Mouse (Mus musculus) forebrain, embryonic 12.5 days (tissue): ENCODE data around the gene Elfn1. TPM values are rescaled to one million over a fixed set of nuclear protein-coding genes. Genes with fewer than 3 reads are reported as not detected.

Experiments used
- ATAC-seq: fragments of 200-750 bp; cut with Nextera tagmentation; 2 replicates; pipeline ENCODE4 v1.8.0; 2017; ENCODE audit warnings: moderate TSS enrichment; ENCODE audit not compliant: low FRiP score
- H3K27ac ChIP-seq: fragments of 300-500 bp; sonication (generic); 2 replicates; pipeline ENCODE4 v1.5.1; 2016; ENCODE audit warnings: mild to moderate bottlenecking
- H3K27me3 ChIP-seq: fragments of 300-500 bp; sonication (generic); 2 replicates; pipeline ENCODE4 v1.6.1; 2016; ENCODE audit warnings: mild to moderate bottlenecking
- H3K36me3 ChIP-seq: fragments of 300-500 bp; sonication (generic); replicated peaks from 2 replicates; pipeline ENCODE4 v1.6.1; 2016; ENCODE audit warnings: mild to moderate bottlenecking
- H3K4me1 ChIP-seq: fragments of 300-500 bp; sonication (generic); 2 replicates; pipeline ENCODE4 v1.6.1; 2016
- H3K4me2 ChIP-seq: fragments of 300-500 bp; sonication (generic); 2 replicates; pipeline ENCODE4 v1.6.1; 2016; ENCODE audit warnings: mild to moderate bottlenecking, moderate library complexity
- H3K4me3 ChIP-seq: fragments of 300-500 bp; sonication (generic); replicated peaks from 2 replicates; pipeline ENCODE4 v1.5.1; 2016; ENCODE audit warnings: mild to moderate bottlenecking
- H3K9ac ChIP-seq: fragments of 300-500 bp; sonication (generic); 2 replicates; pipeline ENCODE4 v1.6.1; 2016; ENCODE audit warnings: mild to moderate bottlenecking
- H3K9me3 ChIP-seq: fragments of 300-500 bp; sonication (generic); 2 replicates; pipeline ENCODE4 v1.6.1; 2016
- WGBS: fragments of 180-500 bp; shearing (Covaris S2); methylation state at CpG from one replicate; pipeline ENCODE4 v1.1.7; 2016; 5-methylcytosine and 5-hydroxymethylcytosine counted together
- polyA plus RNA-seq: library from polyadenylated mRNA; unstranded; fragments of >200 nt; fragmentation: Nextera tagmentation; extraction: Ambion mirVana; gene quantifications from 2 replicates; pipeline ENCODE4 v1.2.1, GENCODE M21; 2016

The Elfn1 gene
- polyA plus RNA-seq, 1 experiment from 2014 or later: 0.88 TPM

- Histone ChIP-seq H3K27ac (no peak overlapping the region), H3K9ac (no peak overlapping the region), H3K36me3 (no peaks in the 10 kb centered on the region), H3K4me2 (no peak overlapping the region), H3K4me1 (peaks cover 29% of the 10 kb centered on the region), H3K9me3 (no peaks in the 10 kb centered on the region), H3K4me3 (no peak overlapping the region), H3K27me3 (peaks cover 9% of the 10 kb centered on the region; the same call in 1 of the 2 replicates)
- WGBS: 44% methylated on average over 8 of the region's 8 CpGs
- no peak for ATAC-seq
Measured at GRCm38 (mm10) chr5:139949363-139949762, 41.6 kb downstream of the Elfn1 start.

GRCm38 (mm10) chr5:139949975-139950578 is 42.3 kb downstream of the Elfn1 start:
- Histone ChIP-seq H3K36me3 (no peaks in the 10 kb centered on the region), H3K27me3 (peaks cover 9% of the 10 kb centered on the region; the same call in 1 of the 2 replicates), H3K9ac (no peak overlapping the region), H3K4me3 (no peak overlapping the region), H3K9me3 (no peaks in the 10 kb centered on the region), H3K4me1 (peaks cover 29% of the 10 kb centered on the region), H3K27ac (no peak overlapping the region), H3K4me2 (no peak overlapping the region)
- 63% methylated on average over 11 of the region's 11 CpGs for WGBS
- no peak for ATAC-seq

DNA sequence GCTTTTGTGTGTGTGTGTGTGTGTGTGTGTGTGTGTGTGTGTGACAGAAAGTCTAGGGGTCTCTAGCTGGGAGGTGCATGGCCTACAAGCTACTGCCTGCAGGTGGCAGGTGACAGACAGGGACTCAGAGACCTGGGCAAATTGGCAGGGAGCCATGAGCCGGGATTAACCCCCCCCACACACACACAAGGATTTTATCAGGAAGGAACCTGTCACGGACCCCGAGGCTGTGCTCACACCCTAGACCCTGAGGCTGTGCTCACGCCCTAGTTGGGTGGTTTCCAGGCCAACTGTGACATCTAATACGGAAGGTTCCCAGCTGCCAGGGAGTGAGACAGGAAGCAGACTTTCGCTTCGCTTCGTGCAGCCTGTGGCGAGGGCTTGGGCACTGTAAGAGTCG is 49.1 kb downstream of the Elfn1 start:
- Histone ChIP-seq H3K9me3 (no peaks in the 10 kb centered on the region), H3K4me3 (no peak overlapping the region), H3K27ac (no peak overlapping the region), H3K4me2 (no peak overlapping the region), H3K27me3 (no peaks in the 10 kb centered on the region), H3K9ac (no peak overlapping the region), H3K4me1 (peaks cover 15% of the 10 kb centered on the region; the same call in 1 of the 2 replicates), H3K36me3 (no peaks in the 10 kb centered on the region)
- WGBS: 51% methylated on average over 10 of the region's 10 CpGs
- ATAC-seq: no peak

DNA sequence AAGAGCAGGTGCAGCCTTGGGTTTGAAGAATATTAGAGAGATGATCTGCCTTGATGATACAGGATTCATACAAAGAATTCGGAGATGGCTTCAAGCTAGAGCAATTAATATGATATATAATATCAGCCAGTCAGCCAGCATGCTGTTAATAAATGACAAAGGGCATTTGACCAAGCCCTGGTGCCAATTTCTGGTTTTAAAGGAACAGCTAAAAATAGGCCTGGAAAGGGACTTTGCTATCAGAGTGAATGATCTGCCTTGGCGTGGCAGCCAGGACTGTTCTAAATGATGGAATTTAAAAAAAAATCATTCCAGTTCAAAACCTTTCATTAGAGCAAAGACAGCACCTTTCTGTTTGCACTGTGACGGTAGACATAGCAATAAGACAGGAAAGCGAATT is 52.0 kb downstream of the Elfn1 start:
- WGBS: 90% methylated on average over 4 of the region's 4 CpGs
- Histone ChIP-seq H3K9ac (no peak overlapping the region), H3K27ac (no peak overlapping the region), H3K4me3 (no peak overlapping the region), H3K36me3 (no peaks in the 10 kb centered on the region), H3K4me2 (no peak overlapping the region), H3K4me1 (peaks cover 13% of the 10 kb centered on the region; the same call in 1 of the 2 replicates), H3K9me3 (no peaks in the 10 kb centered on the region), H3K27me3 (no peaks in the 10 kb centered on the region)
- no peak for ATAC-seq

- Histone ChIP-seq H3K4me3 (no peak overlapping the region), H3K36me3 (no peaks in the 10 kb centered on the region), H3K9me3 (no peaks in the 10 kb centered on the region), H3K4me2 (no peak overlapping the region), H3K27ac (no peak overlapping the region), H3K27me3 (peaks cover 7% of the 10 kb centered on the region), H3K9ac (no peak overlapping the region), H3K4me1 (peaks cover 3% of the 10 kb centered on the region; the same call in 1 of the 2 replicates)
- no peak for ATAC-seq
- 52% methylated on average over 5 of the region's 5 CpGs for WGBS
Measured at GRCm38 (mm10) chr5:139964391-139964790, 56.6 kb downstream of the Elfn1 start.

DNA sequence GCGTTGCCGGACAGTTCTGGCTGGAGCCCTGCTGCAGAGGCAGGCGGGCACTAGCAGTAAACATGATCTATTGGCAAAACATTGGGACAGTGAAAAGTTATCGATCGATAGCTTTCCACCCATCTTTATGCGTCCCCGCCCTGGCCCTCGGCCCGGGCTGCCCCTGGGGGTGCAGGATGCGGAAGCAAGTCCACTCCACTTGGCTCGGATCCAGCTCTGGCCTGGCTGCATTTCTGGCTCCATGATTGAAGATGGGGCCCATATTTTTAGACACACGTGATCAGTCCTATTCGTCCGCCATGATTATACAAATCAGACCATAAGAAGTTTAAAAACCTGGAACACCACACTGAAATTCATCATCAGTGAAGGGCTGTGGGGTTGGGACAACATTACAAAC is 57.9 kb downstream of the Elfn1 start:
- Histone ChIP-seq H3K4me2 (no peak overlapping the region), H3K27ac (no peak overlapping the region), H3K9ac (no peak overlapping the region), H3K4me3 (no peak overlapping the region), H3K36me3 (no peaks in the 10 kb centered on the region), H3K4me1 (peaks cover 3% of the 10 kb centered on the region; the same call in 1 of the 2 replicates), H3K27me3 (peaks cover 7% of the 10 kb centered on the region), H3K9me3 (no peaks in the 10 kb centered on the region)
- ATAC-seq: no peak
- 92% methylated on average over 14 of the region's 14 CpGs for WGBS

- ATAC-seq: no peak
Measured at GRCm38 (mm10) chr5:139969151-139969948, 61.6 kb downstream of the Elfn1 start.

GRCm38 (mm10) chr5:139970186-139970631 is 62.5 kb downstream of the Elfn1 start:
- H3K9ac ChIP-seq: no peak overlapping the region
- H3K9me3 ChIP-seq: no peaks in the 10 kb centered on the region
- H3K27me3 ChIP-seq: peaks cover 19% of the 10 kb centered on the region
- no peak for ATAC-seq
- no peak overlapping the region for H3K27ac ChIP-seq
- H3K36me3 ChIP-seq: no peaks in the 10 kb centered on the region
- H3K4me2 ChIP-seq: no peak overlapping the region
- 76% methylated on average over 12 of the region's 12 CpGs for WGBS
- peaks cover 3% of the 10 kb centered on the region; the same call in 1 of the 2 replicates for H3K4me1 ChIP-seq
- H3K4me3 ChIP-seq: no peak overlapping the region

More at GRCm38 (mm10) chr5:139969151-139969948, 61.6 kb downstream of the Elfn1 start:
- no peak overlapping the region for H3K4me2 ChIP-seq
- no peak overlapping the region for H3K4me3 ChIP-seq
- H3K4me1 ChIP-seq: peaks cover 3% of the 10 kb centered on the region; the same call in 1 of the 2 replicates
- no peaks in the 10 kb centered on the region for H3K9me3 ChIP-seq
- WGBS: 82% methylated on average over 14 of the region's 14 CpGs
- peaks cover 19% of the 10 kb centered on the region for H3K27me3 ChIP-seq
- no peak overlapping the region for H3K9ac ChIP-seq
- no peaks in the 10 kb centered on the region for H3K36me3 ChIP-seq
- no peak overlapping the region for H3K27ac ChIP-seq

DNA sequence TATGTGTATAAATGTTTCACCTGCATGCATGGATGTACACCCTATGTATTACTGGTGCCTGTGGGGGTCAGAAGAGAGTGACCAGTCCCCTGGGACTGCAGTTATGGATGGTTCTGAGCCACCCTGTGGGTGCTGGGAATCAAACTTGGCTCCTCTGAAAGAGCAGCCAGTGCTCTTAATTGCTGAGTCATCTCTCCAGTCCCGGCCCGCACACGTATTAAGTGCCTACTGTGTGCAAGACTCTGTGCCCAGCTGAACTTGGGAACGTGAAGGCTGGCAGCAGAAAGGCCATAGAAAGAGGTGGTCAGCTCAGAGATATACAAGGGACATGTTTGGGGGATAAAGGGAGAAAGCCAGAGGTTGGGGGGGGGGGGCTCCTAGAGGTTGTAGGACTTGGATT is 68.8 kb downstream of the Elfn1 start:
- ATAC-seq: no peak
- Histone ChIP-seq H3K4me3 (no peak overlapping the region), H3K27me3 (peaks cover 19% of the 10 kb centered on the region), H3K4me2 (no peak overlapping the region), H3K27ac (no peak overlapping the region), H3K9ac (no peak overlapping the region), H3K4me1 (peaks cover 14% of the 10 kb centered on the region), H3K9me3 (no peaks in the 10 kb centered on the region), H3K36me3 (no peaks in the 10 kb centered on the region)
- WGBS: 79% methylated on average over 4 of the region's 4 CpGs

- Histone ChIP-seq H3K4me1 (peaks cover 14% of the 10 kb centered on the region), H3K9ac (no peak overlapping the region), H3K4me2 (no peak overlapping the region), H3K4me3 (no peak overlapping the region), H3K27ac (no peak overlapping the region), H3K27me3 (peaks cover 19% of the 10 kb centered on the region), H3K36me3 (no peaks in the 10 kb centered on the region), H3K9me3 (no peaks in the 10 kb centered on the region)
- 54% methylated on average over 8 of the region's 8 CpGs for WGBS
- ATAC-seq: no peak
Measured at GRCm38 (mm10) chr5:139977476-139977875, 69.7 kb downstream of the Elfn1 start.

- H3K9ac ChIP-seq: no peak overlapping the region
- ATAC-seq: no peak
- H3K9me3 ChIP-seq: no peaks in the 10 kb centered on the region
- peaks cover 14% of the 10 kb centered on the region for H3K4me1 ChIP-seq
- no peaks in the 10 kb centered on the region for H3K36me3 ChIP-seq
- no peak overlapping the region for H3K27ac ChIP-seq
- peaks cover 12% of the 10 kb centered on the region for H3K27me3 ChIP-seq
- H3K4me3 ChIP-seq: no peak overlapping the region
- no peak overlapping the region for H3K4me2 ChIP-seq
- WGBS: 13% methylated on average over 13 of the region's 13 CpGs
Measured at GRCm38 (mm10) chr5:139978525-139979276, 71.0 kb downstream of the Elfn1 start.

GRCm38 (mm10) chr5:139979371-139979770 is 71.6 kb downstream of the Elfn1 start:
- Histone ChIP-seq H3K4me2 (no peak overlapping the region), H3K4me1 (peaks cover 14% of the 10 kb centered on the region), H3K27me3 (peaks cover 12% of the 10 kb centered on the region), H3K9me3 (no peaks in the 10 kb centered on the region), H3K9ac (no peak overlapping the region), H3K27ac (no peak overlapping the region), H3K36me3 (no peaks in the 10 kb centered on the region), H3K4me3 (no peak overlapping the region)
- no peak for ATAC-seq
- 76% methylated on average over 9 of the region's 9 CpGs for WGBS
